Mouse (Mus musculus) layer of hippocampus, adult 9-11 months (tissue): ENCODE measurements around the gene Olfr1173.

ENCODE experiments used
- DNase-seq: peaks from one replicate; pipeline ENCODE4 v3.0.0; 2022

The Olfr1173 gene

GRCm38 (mm10) chr2:88279775-88280174 lies at the start of gene Olfr1173:
Gene Olfr1173, minus strand, starts transcription at chr2:88279875.
- DNase-seq = no peak

- no peak for DNase-seq
Observed at GRCm38 (mm10) chr2:88327115-88327514, 47.4 kb upstream of the Olfr1173 start, which contains the start of gene Olfr1175-ps. Gene Olfr1175-ps, minus strand, starts transcription at chr2:88327215.

GRCm38 (mm10) chr2:88315035-88315434 lies 35.4 kb upstream of the Olfr1173 start, which contains the start of gene Olfr1174-ps:
Gene Olfr1174-ps, minus strand, starts transcription at chr2:88315135.
- no peak for DNase-seq

GRCm38 (mm10) chr2:88228234-88228633 lies 51.4 kb downstream of the Olfr1173 start, which contains the start of gene Olfr1170:
Gene Olfr1170, minus strand, starts transcription at chr2:88228334.
- DNase-seq = no peak
